Mouse (Mus musculus) CD4-positive, CD25-positive, alpha-beta regulatory T cell, adult 2 months (primary cell): ENCODE results near the gene Kdm8.
A peak's percentile ranks its signal among the peaks of the same experiment; 100 is the strongest.

Experiments
- DNase-seq: peaks from one replicate; pipeline ENCODE4 v3.0.0-alpha.2; 2012; ENCODE audit warnings: low read depth, low spot score

The Kdm8 gene

DNA sequence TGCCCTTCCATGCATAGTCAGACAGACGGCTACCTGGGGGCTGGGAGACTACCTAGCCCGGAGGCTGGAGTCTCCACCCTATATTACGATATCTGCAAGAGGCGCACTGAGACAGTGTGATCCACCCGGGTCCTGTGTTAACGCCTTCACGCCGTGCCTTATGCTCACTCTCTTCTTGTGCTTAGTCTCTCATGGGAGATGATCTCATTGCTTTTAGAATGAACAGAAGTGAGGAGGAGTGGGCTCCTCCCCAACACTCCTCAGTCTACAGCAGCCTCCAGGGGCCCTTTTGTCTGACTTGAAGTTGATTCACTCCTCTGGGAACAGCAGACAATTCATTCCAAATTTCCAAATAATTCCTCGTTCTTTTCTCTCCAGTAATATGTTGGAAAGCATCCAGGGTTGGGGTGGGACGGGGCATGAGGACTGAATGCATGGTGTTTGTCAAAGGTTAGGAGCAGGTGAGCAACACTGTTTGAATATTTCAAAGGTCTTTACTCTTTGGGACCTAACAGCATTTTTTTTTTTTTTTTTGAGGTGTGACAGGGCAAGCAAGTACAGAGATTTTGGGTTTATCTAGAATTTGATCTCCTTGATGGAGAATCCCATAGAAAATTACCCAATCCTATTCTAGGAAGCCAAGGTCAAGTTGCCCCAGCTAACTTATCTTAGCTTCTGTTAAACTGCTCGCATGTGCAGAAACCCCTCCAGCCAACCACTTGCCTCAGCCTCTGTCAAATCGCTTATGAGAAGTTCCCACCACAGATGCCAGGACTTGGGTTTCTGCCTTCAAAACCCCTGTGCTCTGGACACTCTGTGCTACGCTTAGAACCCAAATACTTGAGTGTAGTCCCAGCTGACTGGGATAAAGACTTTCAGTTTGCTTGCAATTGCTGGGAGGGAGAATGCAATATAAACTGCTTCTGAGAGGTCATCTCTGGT is 55.7 kb downstream of the Kdm8 start:
- DNase-seq = no peak

DNA sequence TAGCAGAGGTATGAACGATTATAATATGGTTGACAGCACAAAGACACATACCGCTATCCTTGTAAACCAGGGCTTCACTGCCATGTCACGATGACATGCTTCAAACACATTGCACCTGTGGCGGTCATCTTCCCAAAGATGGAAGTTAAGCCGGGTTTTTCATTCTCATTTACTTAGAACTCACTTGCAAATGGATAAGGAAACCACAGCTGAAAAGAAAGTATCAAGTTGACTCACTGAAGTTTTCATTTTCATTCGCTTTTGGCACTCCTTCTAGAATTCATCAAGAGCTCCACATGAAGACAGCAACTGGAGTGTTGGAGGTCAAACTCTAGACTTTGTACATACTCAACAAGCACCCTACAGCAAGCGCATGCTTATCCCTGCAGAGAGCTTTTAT is 56.4 kb downstream of the Kdm8 start:
- no peak for DNase-seq

GRCm38 (mm10) chr7:125503374-125504092 is 59.1 kb downstream of the Kdm8 start:
- no peak for DNase-seq

DNA sequence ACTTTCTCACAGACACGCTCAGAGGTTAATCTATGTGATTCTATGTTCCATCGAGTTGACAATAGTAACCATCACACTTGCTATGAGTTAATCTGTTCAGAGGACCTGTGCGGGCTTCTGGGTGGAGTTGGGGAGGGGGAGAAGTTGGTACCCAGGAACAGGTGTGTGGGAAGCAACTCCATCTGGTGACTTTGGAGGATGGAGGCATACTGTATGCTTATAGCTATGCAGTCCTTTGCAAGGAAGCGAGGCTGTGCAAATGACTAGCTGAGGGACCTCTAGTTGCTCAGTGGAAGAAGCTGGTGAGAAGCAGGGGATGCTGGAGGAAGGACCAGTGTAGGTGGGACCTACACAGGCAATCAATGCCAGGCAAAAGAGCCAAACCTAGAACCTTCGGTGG is 60.1 kb downstream of the Kdm8 start:
- DNase-seq = no peak

- DNase-seq = no peak
Observed at GRCm38 (mm10) chr7:125505568-125505967, 61.1 kb downstream of the Kdm8 start.

DNA sequence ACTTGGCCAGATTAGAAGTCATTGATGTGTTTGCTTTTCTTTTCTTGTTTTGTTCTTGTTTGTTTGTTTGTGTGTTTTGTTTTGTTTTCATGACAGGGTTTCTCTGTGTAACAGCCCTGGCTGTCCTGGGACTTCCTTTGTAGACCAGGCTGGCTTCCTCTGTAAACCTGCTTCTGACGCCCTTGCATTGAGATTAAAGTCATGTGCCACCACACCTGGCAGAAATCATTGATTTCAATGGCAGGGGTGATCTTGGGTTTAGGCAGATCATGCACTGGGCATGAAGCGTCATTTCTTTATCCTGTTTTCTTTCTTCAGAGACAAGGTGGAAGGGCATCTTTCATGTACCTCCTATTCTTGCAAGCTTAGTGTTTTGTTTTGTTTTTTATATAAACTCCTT is 62.8 kb downstream of the Kdm8 start:
- DNase-seq = peak; percentile 59

GRCm38 (mm10) chr7:125511432-125511831 is 67.0 kb downstream of the Kdm8 start:
- peak; percentile 31 for DNase-seq

DNA sequence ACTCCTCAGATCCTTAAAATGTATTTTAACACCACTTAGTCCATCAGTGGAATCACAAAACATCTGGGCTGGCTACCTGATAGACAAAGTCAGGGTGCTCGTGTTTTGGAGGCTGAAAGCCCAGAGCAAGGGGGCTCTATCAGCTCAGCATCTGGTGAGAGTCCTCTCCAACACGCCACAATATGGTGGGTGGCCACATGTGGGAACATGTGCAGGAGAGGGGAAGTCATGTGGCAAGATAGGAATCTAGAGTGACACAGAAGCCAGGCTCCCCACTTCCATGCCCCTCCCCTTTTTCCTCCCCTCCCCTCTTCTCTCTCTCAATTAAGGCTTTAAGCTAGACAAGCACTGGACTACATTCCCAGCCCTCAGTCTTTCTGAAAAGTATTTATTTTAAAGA is 67.4 kb downstream of the Kdm8 start:
- peak; percentile 57 for DNase-seq
